Mouse (Mus musculus) limb, embryonic 15.5 days (tissue): ENCODE data around the gene Ndufc1. TPM values are rescaled to one million over a fixed set of nuclear protein-coding genes. Genes with fewer than 3 reads are reported as not detected.
"Not testable (repeated sequence)": the region's sequence is repeated elsewhere in the genome, so short reads cannot be mapped to it uniquely, and the experiment has no call there.

Source experiments
- ATAC-seq: fragments of 200-750 bp; cut with Nextera tagmentation; 2 replicates; pipeline ENCODE4 v1.8.0; 2017; ENCODE audit warnings: low read depth, moderate TSS enrichment; ENCODE audit not compliant: insufficient number of reproducible peaks, low FRiP score, low TSS enrichment
- H3K27ac ChIP-seq: fragments of 300-500 bp; sonication (generic); 2 replicates; pipeline ENCODE4 v1.5.1; 2015; ENCODE audit warnings: moderate library complexity, mild to moderate bottlenecking, inconsistent platforms
- H3K27me3 ChIP-seq: fragments of 300-500 bp; sonication (generic); 2 replicates; pipeline ENCODE4 v1.6.1; 2015; ENCODE audit warnings: inconsistent platforms
- H3K36me3 ChIP-seq: fragments of 300-500 bp; sonication (generic); 2 replicates; pipeline ENCODE4 v1.6.1; 2015; ENCODE audit warnings: inconsistent platforms
- H3K4me1 ChIP-seq: fragments of 300-500 bp; sonication (generic); 2 replicates; pipeline ENCODE4 v1.6.1; 2015; ENCODE audit warnings: inconsistent platforms
- H3K4me2 ChIP-seq: fragments of 300-500 bp; sonication (generic); 2 replicates; pipeline ENCODE4 v1.6.1; 2015; ENCODE audit warnings: mild to moderate bottlenecking, inconsistent platforms
- H3K4me3 ChIP-seq: fragments of 300-500 bp; sonication (generic); 2 replicates; pipeline ENCODE4 v1.5.1; 2015; ENCODE audit warnings: mild to moderate bottlenecking, inconsistent platforms
- H3K9ac ChIP-seq: fragments of 300-500 bp; sonication (generic); 2 replicates; pipeline ENCODE4 v1.6.1; 2015; ENCODE audit warnings: inconsistent platforms
- H3K9me3 ChIP-seq: fragments of 300-500 bp; sonication (generic); 2 replicates; pipeline ENCODE4 v1.6.1; 2016; ENCODE audit warnings: inconsistent platforms
- WGBS: fragments of 180-500 bp; shearing (Covaris S2); methylation state at CpG from one replicate; pipeline ENCODE4 v1.1.7; 2015; 5-methylcytosine and 5-hydroxymethylcytosine counted together
- polyA plus RNA-seq: library from polyadenylated mRNA; unstranded; fragments of >200 nt; fragmentation: Nextera tagmentation; extraction: Ambion mirVana; gene quantifications from 2 replicates; pipeline ENCODE4 v1.2.1, GENCODE M21; 2015

Gene Ndufc1
- polyA plus RNA-seq, 1 experiment from 2014 or later: 625 TPM

DNA sequence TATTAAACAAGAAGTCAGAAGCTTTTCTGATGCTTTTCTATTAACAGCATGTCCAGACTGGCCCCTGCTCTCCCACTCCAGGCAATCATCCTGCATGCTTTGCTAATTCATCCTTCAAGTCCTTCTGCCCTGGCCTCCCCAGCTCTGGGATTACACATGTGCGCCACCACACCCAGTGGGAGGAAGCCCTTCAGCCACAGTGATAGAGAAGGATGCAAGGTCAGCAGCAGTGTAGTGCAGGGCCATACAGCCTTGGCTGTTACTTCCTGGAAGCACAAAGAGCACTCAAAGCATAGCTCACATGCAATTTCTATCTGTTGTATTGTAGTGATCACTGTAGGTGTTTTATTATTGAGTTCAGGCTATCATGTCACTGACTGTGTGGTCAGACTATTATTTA, 4.5 kb upstream of the Ndufc1 start:
- Histone ChIP-seq H3K27ac (no peak overlapping the region), H3K4me3 (no peak overlapping the region), H3K36me3 (no peaks in the 10 kb centered on the region), H3K9ac (no peak overlapping the region), H3K4me2 (no peak overlapping the region), H3K9me3 (no peaks in the 10 kb centered on the region), H3K4me1 (peaks cover 12% of the 10 kb centered on the region), H3K27me3 (no peaks in the 10 kb centered on the region)
- ATAC-seq: no peak
- WGBS: 78% methylated on average over 1 of the region's 1 CpGs

- Histone ChIP-seq H3K9me3 (no peaks in the 10 kb centered on the region), H3K9ac (no peak overlapping the region), H3K4me2 (no peak overlapping the region), H3K27me3 (no peaks in the 10 kb centered on the region), H3K4me1 (peaks cover 13% of the 10 kb centered on the region), H3K36me3 (no peaks in the 10 kb centered on the region), H3K4me3 (no peak overlapping the region), H3K27ac (no peak overlapping the region)
- WGBS: 88% methylated on average over 7 of the region's 7 CpGs
- no peak for ATAC-seq
Measured at GRCm38 (mm10) chr3:51412457-51412856, 3.7 kb upstream of the Ndufc1 start.

GRCm38 (mm10) chr3:51407870-51408560, 773 bp downstream of the Ndufc1 start:
- peak overlapping the region; percentile 69 for H3K9ac ChIP-seq
- WGBS: 16% methylated on average over 20 of the region's 20 CpGs
- ATAC-seq: no peak
- H3K4me2 ChIP-seq: peak overlapping the region; percentile 62
- H3K9me3 ChIP-seq: no peaks in the 10 kb centered on the region
- H3K27ac ChIP-seq: peak overlapping the region; percentile 95
- peaks cover 6% of the 10 kb centered on the region for H3K4me1 ChIP-seq
- peaks cover 28% of the 10 kb centered on the region for H3K36me3 ChIP-seq
- no peaks in the 10 kb centered on the region for H3K27me3 ChIP-seq
- peak overlapping the region; percentile 76 for H3K4me3 ChIP-seq

DNA sequence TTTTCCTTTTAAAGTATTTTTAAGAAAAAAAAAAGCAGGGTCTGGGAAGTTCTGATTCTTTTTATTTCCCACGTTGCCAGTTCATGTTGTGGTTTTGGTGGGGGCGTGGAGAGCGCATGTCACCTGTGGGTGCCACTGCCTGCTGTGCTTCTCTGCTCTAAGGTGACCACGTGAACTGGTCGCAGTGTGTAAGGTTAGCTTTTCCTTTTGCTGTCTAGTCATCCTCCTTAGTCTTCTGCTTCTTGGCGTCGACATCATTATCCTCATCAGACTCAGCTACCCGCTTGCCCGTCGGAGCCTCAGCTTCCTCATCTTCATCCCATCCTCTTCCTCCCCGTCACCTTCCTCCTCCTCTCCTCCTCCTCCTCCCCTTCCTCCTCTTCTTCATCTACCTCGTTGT, 6.2 kb downstream of the Ndufc1 start:
- H3K4me2 ChIP-seq: no peak overlapping the region
- 0 out of 2 replicates have a peak, but pooled peaks cover 12% of the 10 kb centered on the region for H3K27me3 ChIP-seq
- peaks cover 3% of the 10 kb centered on the region; the same call in 1 of the 2 replicates for H3K4me1 ChIP-seq
- H3K36me3 ChIP-seq: peaks cover 29% of the 10 kb centered on the region
- H3K9me3 ChIP-seq: no peaks in the 10 kb centered on the region
- H3K4me3 ChIP-seq: no peak overlapping the region
- 91% methylated on average over 12 of the region's 12 CpGs for WGBS
- no peak overlapping the region for H3K27ac ChIP-seq
- no peak overlapping the region for H3K9ac ChIP-seq
- no peak for ATAC-seq

DNA sequence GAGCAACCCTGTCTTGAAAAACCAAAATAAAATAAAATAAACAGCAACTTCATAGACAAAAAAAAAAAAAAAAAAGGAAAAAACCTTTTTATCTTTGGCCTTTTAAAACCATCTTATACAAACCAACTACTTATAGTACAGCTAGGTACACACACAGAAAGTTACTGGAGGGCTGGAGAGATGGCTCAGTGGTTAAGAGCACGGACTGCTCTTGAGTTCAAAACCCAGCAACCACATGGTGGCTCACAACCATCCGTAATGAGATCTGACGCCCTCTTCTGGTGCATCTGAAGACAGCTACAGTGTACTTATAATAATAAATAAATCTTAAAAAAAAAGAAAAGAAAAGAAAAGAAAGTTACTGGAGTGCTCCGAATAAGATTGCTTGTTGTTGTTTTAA, 6.7 kb downstream of the Ndufc1 start:
- not testable (repeated sequence) for ATAC-seq, H3K27ac ChIP-seq, H3K9me3 ChIP-seq, H3K9ac ChIP-seq, H3K4me2 ChIP-seq, H3K4me1 ChIP-seq, H3K4me3 ChIP-seq
- Histone ChIP-seq H3K36me3 (peaks cover 29% of the 10 kb centered on the region), H3K27me3 (0 out of 2 replicates have a peak, but pooled peaks cover 14% of the 10 kb centered on the region)
- WGBS: 71% methylated on average over 4 of the region's 4 CpGs

GRCm38 (mm10) chr3:51400682-51401081, 8.1 kb downstream of the Ndufc1 start:
- H3K9ac ChIP-seq: no peak overlapping the region
- peaks cover 23% of the 10 kb centered on the region for H3K27me3 ChIP-seq
- no peak overlapping the region for H3K4me2 ChIP-seq
- WGBS: 70% methylated on average over 10 of the region's 10 CpGs
- peaks cover 17% of the 10 kb centered on the region; the same call in 1 of the 2 replicates for H3K36me3 ChIP-seq
- H3K4me1 ChIP-seq: peaks cover 9% of the 10 kb centered on the region
- H3K4me3 ChIP-seq: no peak overlapping the region
- no peak overlapping the region for H3K27ac ChIP-seq
- no peaks in the 10 kb centered on the region for H3K9me3 ChIP-seq
- no peak for ATAC-seq

DNA sequence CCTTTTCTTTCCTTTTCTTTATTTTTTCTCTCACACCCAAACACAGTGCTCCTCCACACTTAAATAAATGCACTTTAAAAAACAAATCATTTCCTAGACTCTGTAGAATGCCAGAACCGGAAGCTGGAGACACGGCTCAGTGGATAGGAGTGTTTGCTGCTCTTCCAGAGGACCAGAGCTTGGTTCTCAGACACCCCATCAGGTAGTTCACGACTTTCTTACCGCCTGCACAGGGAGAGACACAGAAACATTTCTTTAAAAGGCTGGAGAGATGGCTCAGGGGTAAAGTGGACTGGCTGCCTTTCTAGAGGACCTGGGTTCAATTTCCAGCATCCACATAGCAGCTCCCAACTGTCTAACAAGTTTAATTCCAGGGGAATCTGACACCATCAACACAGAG, 9.3 kb downstream of the Ndufc1 start:
- H3K9ac ChIP-seq: no peak overlapping the region
- peaks cover 9% of the 10 kb centered on the region for H3K4me1 ChIP-seq
- H3K4me2 ChIP-seq: no peak overlapping the region
- 62% methylated on average over 4 of the region's 4 CpGs for WGBS
- H3K4me3 ChIP-seq: no peak overlapping the region
- peaks cover 13% of the 10 kb centered on the region; the same call in 1 of the 2 replicates for H3K36me3 ChIP-seq
- H3K27me3 ChIP-seq: peaks cover 28% of the 10 kb centered on the region
- H3K27ac ChIP-seq: no peak overlapping the region
- no peak for ATAC-seq
- H3K9me3 ChIP-seq: no peaks in the 10 kb centered on the region

DNA sequence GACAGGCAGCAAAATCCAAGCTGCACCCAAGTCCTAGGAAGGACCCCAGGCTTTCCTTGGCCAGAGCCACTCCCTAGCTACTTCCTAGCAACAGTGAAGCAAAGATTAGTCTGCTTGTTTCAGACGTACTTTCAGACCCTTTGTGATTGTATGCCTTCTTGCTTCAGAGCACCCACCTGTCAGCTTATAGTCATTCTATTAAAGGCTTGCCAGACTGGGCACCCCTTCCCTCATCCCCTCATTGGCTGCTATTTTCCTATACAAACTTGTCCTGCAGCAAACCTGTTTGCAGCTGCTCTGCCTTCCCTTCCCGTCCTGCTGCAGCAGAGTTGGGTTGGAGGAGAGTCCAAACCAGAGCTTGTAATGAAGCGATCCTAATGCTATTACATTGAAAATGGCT, 10.1 kb downstream of the Ndufc1 start:
- ATAC-seq: no peak

DNA sequence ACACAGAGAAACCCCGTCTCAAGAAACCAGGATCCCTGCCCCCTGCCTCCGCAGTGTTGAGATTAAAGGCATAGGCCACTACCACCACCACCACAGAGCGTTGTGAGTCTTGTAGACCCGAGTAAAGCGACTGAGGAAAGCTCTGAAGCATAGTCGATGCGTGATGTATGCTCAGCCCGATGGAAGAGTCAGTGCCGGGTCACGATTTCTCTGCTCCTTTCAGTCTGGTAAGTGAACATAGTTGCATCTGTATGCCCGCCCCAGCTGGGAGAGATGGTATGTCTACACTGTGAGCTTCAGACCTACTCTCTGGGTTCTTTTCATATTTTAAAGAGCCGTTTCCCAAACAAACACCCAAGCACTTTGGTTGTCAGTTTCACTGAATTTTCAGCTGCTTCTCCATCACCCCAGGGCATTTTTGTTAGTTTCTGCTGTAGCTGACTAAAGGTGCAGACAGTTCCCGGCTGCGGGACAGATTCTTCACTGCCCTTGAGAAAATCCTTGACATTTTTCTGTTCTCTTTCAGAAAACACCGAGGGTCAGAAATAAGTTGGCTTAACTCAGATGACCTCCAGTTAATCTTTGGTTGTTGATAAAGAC, 11.0 kb downstream of the Ndufc1 start:
- 56% methylated on average over 15 of the region's 15 CpGs for WGBS
- H3K27me3 ChIP-seq: peaks cover 28% of the 10 kb centered on the region

More for the DNA sequence above, 10.1 kb downstream of the Ndufc1 start:
- WGBS: 20% methylated on average over 3 of the region's 3 CpGs
- Histone ChIP-seq H3K27me3 (peaks cover 28% of the 10 kb centered on the region), H3K36me3 (peaks cover 7% of the 10 kb centered on the region; the same call in 1 of the 2 replicates), H3K4me2 (no peak overlapping the region), H3K9ac (no peak overlapping the region), H3K4me1 (peaks cover 9% of the 10 kb centered on the region), H3K4me3 (no peak overlapping the region), H3K27ac (no peak overlapping the region), H3K9me3 (no peaks in the 10 kb centered on the region)

DNA sequence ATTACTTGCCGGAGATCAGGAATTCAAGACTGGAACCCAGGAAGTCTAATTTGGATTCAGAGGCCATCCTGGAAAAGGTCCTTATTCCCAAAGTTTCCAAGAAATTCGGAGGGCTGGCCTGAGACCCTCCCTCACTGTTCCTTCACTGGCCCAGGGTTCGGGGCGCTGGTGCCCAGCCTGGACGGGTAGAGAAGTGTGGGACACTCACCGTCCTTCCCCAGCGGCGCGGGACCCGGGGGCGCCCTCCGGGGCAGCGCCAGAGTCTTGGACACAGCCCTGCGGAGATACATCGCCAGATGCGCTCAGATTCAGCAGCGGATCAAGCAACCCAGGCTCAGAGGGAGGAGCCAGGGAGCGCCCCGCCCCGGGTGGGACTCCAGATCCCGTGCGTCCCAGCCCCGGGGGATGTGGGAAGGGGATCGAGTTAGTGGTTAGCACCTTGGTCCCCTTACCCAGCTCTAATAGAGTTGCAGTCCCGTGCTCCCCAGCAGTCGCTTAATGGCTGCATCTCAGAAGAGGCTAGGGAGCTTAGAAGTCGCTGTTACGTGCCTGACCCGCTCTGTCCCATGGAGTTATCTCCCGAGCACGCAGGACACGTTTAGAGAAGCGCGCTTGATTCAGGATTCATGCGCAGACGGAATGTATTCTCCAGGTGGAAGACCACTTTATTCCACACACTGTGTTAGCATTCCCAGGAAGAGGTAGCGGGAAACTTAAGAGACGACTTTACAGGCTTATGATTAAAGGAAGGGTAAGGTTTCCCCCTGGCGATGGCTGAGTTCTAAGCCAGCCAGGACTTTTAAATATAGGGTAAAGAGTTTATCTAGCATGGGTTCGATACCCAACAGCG, 12.3 kb downstream of the Ndufc1 start, which contains the start of gene Mgarp:
Gene Mgarp (minus strand): TSS at position 520 of the 850 bp plus-strand sequence.
- Histone ChIP-seq H3K9me3 (no peaks in the 10 kb centered on the region), H3K4me1 (peaks cover 9% of the 10 kb centered on the region), H3K9ac (0 out of 2 replicates have a peak within 1 kb of the TSS, but pooled peaks have one; percentile 26), H3K4me2 (peak within 1 kb of the TSS; percentile 87), H3K4me3 (peak within 1 kb of the TSS; percentile 53), H3K27ac (no peak within 1 kb of the TSS), H3K36me3 (no peaks in the 10 kb centered on the region), H3K27me3 (peaks cover 28% of the 10 kb centered on the region)
- peak; percentile 72 for ATAC-seq
- 3% methylated on average over 41 of the region's 41 CpGs for WGBS

More for the DNA sequence above, 11.0 kb downstream of the Ndufc1 start:
- H3K27ac ChIP-seq: no peak overlapping the region
- no peak overlapping the region for H3K4me2 ChIP-seq
- H3K9ac ChIP-seq: no peak overlapping the region
- H3K4me1 ChIP-seq: peaks cover 9% of the 10 kb centered on the region
- no peaks in the 10 kb centered on the region; the same call in 1 of the 2 replicates for H3K36me3 ChIP-seq
- H3K4me3 ChIP-seq: no peak overlapping the region
- ATAC-seq: no peak
- no peaks in the 10 kb centered on the region for H3K9me3 ChIP-seq

DNA sequence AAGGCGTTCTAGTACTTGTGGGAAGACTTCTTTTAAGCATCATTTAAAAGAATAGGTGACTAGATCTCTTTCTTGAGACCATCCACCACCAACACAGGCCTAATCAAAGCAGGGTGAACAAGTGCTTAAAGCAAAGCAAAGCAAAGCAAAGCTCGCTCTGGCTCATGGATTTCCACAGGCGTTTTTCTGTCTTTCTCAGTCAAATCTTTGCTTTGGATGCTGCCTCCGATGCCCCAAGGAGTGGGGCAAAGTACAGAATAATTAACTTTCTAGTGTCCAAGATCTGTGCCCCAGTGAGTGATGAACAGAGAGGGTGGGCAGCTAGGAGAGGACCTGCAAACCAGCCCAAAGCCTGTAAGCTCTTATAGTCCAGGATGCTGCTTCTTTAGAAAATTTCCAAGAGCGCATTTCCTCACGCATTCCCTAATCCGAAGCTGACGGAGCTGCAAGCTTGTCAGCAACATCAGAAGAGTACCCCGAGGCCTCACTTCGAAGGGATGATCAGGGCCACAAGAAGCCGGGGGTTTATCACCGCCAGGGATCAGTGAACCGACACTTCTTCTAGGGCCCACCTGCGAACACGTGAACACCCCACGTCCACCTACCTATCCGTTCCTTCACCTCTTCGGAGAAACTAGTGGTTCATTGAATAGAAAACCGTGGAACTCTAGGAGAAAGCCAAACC, 13.2 kb downstream of the Ndufc1 start:
- H3K27ac ChIP-seq: no peak overlapping the region
- ATAC-seq: no peak
- H3K4me3 ChIP-seq: 0 out of 2 replicates have a peak overlapping the region, but pooled peaks have one; percentile 53
- H3K9me3 ChIP-seq: no peaks in the 10 kb centered on the region
- H3K4me2 ChIP-seq: peak overlapping the region; percentile 87
- no peak overlapping the region for H3K9ac ChIP-seq
- peaks cover 9% of the 10 kb centered on the region for H3K4me1 ChIP-seq
- H3K36me3 ChIP-seq: no peaks in the 10 kb centered on the region
- H3K27me3 ChIP-seq: peaks cover 28% of the 10 kb centered on the region
- 34% methylated on average over 19 of the region's 19 CpGs for WGBS
